In genomic region chr14:119731436-119732080, GRCm38 (mm10) we compare ENCODE assay signal across 16 mouse cellular contexts.
"Had no signal": no experiment of that assay in that cellular context is flagged by ENCODE, and none has a peak within 500 bp of the region (broad histone marks: within the 10 kb centered on the region; RNA-seq: fewer than 3 reads in every experiment).

No protein-coding gene starts in this region.

- H3K9ac ChIP-seq: liver, embryonic 13.5 days; midbrain, embryonic 12.5 days; midbrain, embryonic 15.5 days; neural tube, embryonic 12.5 days; neural tube, embryonic 15.5 days; stomach, embryonic 15.5 days had no signal

- ATAC-seq: midbrain, embryonic 15.5 days had no signal

- H3K27me3 ChIP-seq: liver, embryonic 13.5 days; midbrain, embryonic 12.5 days; midbrain, embryonic 15.5 days; neural tube, embryonic 12.5 days; neural tube, embryonic 15.5 days; stomach, embryonic 15.5 days had no signal

- H3K4me3 ChIP-seq: layer of hippocampus, adult 2 months; liver, embryonic 13.5 days; midbrain, embryonic 12.5 days; midbrain, embryonic 15.5 days; neural tube, embryonic 12.5 days; neural tube, embryonic 15.5 days; stomach, embryonic 15.5 days had no signal

- H3K4me2 ChIP-seq: liver, embryonic 13.5 days; midbrain, embryonic 12.5 days; midbrain, embryonic 15.5 days; neural tube, embryonic 12.5 days; neural tube, embryonic 15.5 days; stomach, embryonic 15.5 days had no signal

- H3K27ac ChIP-seq: kidney, postnatal 0 days; layer of hippocampus, adult 2 months; liver, embryonic 13.5 days; macrophage; midbrain, embryonic 12.5 days; midbrain, embryonic 15.5 days; neural tube, embryonic 12.5 days; neural tube, embryonic 15.5 days; stomach, embryonic 15.5 days had no signal

- H3K9me3 ChIP-seq: liver, embryonic 13.5 days; midbrain, embryonic 12.5 days; midbrain, embryonic 15.5 days; neural tube, embryonic 12.5 days; neural tube, embryonic 15.5 days; stomach, embryonic 15.5 days had no signal

- H3K36me3 ChIP-seq: liver, embryonic 13.5 days; midbrain, embryonic 12.5 days; midbrain, embryonic 15.5 days; neural tube, embryonic 12.5 days; neural tube, embryonic 15.5 days; stomach, embryonic 15.5 days had no signal

- H3K4me1 ChIP-seq: liver, embryonic 13.5 days; midbrain, embryonic 12.5 days; midbrain, embryonic 15.5 days; neural tube, embryonic 12.5 days; neural tube, embryonic 15.5 days; stomach, embryonic 15.5 days had no signal

- DNase-seq: kidney, postnatal 25 days; layer of hippocampus, adult 9-11 months; liver, embryonic 13.5 days; lung, adult 2 months; right cerebral cortex, adult 18-20 months; right cerebral cortex, postnatal 14 days; right cerebral cortex, postnatal 4 days; thymus, postnatal 25 days had no signal
